Mouse (Mus musculus): Measurements from ENCODE around the gene Nrxn1. TPM values are rescaled to one million over a fixed set of nuclear protein-coding genes. Genes with fewer than 3 reads are reported as not detected.

The Nrxn1 gene
- total RNA-seq, 2 experiments from 2014 or later: 412 to 435 TPM

Small RNA genes lying within 50 kb of the gene (microRNA-seq; reads per million reads assigned to microRNA genes)
- 0 reads per million in 2 experiments for gene Gm24510
- gene Gm27475: 0 reads per million in 2 experiments
- 0 reads per million in 2 experiments for gene Gm47307

All from layer of hippocampus, adult 18-20 months (tissue).